Mouse (Mus musculus) heart, adult 2 months (tissue): ENCODE data around the gene Gm10358.
"Not testable (repeated sequence)": the region's sequence is repeated elsewhere in the genome, so short reads cannot be mapped to it uniquely, and the experiment has no call there.

Experiments
- CTCF ChIP-seq: fragments of 200-600 bp; IDR thresholded peaks from 2 replicates; pipeline ENCODE4 v1.8.1; 2022; ENCODE audit warnings: antibody characterized with exemption, mild to moderate bottlenecking, moderate library complexity
- EP300 ChIP-seq: fragments of 200-500 bp; IDR thresholded peaks from 2 replicates; pipeline ENCODE4 v1.6.1; 2011; ENCODE audit warnings: low read depth, low read length, control low read depth; ENCODE audit not compliant: insufficient read depth
- POLR2A ChIP-seq: fragments of 200-500 bp; IDR thresholded peaks from 2 replicates; pipeline ENCODE4 v1.6.1; 2011; ENCODE audit warnings: mild to moderate bottlenecking, low read depth, low read length, control low read depth; ENCODE audit not compliant: insufficient read depth

DNA sequence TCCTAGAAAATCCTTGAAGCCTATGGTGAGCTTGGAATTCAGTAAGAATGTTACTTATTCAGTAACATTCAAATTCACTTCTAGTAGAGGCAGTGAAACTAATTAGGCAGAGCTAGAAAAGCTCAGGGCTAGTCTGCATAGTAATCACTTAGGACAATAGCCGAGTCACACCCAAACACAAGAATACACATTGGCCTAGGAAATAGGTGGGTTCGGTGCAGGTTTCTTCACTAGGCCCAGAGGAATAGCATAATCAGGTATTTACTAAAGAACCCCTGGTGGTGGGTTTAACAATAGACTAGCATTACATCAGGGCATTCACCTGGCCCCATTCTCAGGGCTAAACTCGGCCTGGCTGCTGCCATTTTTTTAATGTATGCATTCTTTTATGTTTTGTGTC is 9.3 kb upstream of the Gm10358 start:
- not testable (repeated sequence) for TF ChIP-seq CTCF, EP300, POLR2A
